Mouse (Mus musculus): ENCODE measurements around the gene Mau2. TPM values are rescaled to one million over a fixed set of nuclear protein-coding genes. Genes with fewer than 3 reads are reported as not detected.
A peak's percentile ranks its signal among the peaks of the same experiment; 100 is the strongest.
"Not testable (repeated sequence)": the region's sequence is repeated elsewhere in the genome, so short reads cannot be mapped to it uniquely, and the experiment has no call there.

The Mau2 gene
- polyA plus RNA-seq, 1 experiment from 2014 or later = 93.5 TPM

DNA sequence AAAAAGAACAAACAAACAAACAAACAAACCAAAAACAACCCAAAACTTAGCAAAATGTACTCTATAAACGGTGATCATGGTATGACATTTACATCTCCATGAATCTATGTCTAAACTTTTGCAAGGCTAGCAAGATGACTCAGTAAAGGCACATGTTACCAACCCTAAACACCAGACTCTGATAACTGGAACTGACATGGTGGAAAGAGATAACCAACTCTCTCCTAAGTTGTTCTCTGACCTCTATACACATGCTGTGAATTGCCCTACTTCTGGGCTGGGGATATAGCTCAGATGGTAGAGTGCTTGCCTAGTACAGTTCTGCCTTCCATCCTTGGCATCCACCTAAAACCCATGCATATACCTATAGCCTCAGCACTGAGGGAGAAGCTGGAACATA is 4.5 kb downstream of the Mau2 start:
- H3K36me3 ChIP-seq (ENCODE audit: control insufficient read depth, insufficient read depth) = no peaks in the 10 kb centered on the region
- no peaks in the 10 kb centered on the region for H3K9me3 ChIP-seq (ENCODE audit: control insufficient read depth, low read length)
- H3K4me1 ChIP-seq (replicated peaks; ENCODE audit: control insufficient read depth, insufficient read depth, low read length) = peaks cover 20% of the 10 kb centered on the region
- WGBS = 97% methylated on average over 1 of the region's 1 CpGs
- no peak for ATAC-seq
- H3K27me3 ChIP-seq (replicated peaks; ENCODE audit: control insufficient read depth, insufficient read depth, low read length) = no peaks in the 10 kb centered on the region
- no peak overlapping the region for H3K4me3 ChIP-seq (replicated peaks; ENCODE audit: low read length)
- H3K4me2 ChIP-seq (ENCODE audit: low read length) = no peak overlapping the region
- H3K27ac ChIP-seq (ENCODE audit: low read length) = no peak overlapping the region
- H3K9ac ChIP-seq (replicated peaks; ENCODE audit: low read depth, low read length) = no peak overlapping the region

DNA sequence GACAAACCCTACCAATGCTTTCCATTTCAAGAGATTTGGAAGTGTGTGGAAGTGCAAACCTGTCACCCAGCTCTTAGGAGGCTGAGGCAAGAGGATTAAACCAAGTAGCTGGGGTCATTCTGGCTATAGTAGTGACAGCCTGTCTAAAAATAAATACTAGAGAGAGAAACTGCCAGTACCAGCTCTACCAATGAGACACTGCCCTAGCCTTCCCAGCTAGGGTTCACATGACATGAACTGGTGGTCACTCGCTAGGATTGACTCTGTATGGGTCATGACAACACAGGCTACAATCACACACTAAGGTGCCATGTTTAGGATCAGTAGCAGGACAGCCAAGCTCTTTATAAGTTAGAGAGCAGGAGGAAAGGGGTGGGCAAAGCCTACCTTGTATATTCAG is 12.3 kb downstream of the Mau2 start:
- Histone ChIP-seq H3K36me3 (ENCODE audit: control insufficient read depth, insufficient read depth) (peaks cover 41% of the 10 kb centered on the region), H3K4me3 (replicated peaks; ENCODE audit: low read length) (no peak overlapping the region), H3K9me3 (ENCODE audit: control insufficient read depth, low read length) (no peaks in the 10 kb centered on the region), H3K4me1 (replicated peaks; ENCODE audit: control insufficient read depth, insufficient read depth, low read length) (no peaks in the 10 kb centered on the region), H3K27me3 (replicated peaks; ENCODE audit: control insufficient read depth, insufficient read depth, low read length) (no peaks in the 10 kb centered on the region), H3K4me2 (ENCODE audit: low read length) (no peak overlapping the region), H3K27ac (ENCODE audit: low read length) (no peak overlapping the region), H3K9ac (replicated peaks; ENCODE audit: low read depth, low read length) (no peak overlapping the region)
- 100% methylated on average over 1 of the region's 1 CpGs for WGBS
- ATAC-seq = no peak

DNA sequence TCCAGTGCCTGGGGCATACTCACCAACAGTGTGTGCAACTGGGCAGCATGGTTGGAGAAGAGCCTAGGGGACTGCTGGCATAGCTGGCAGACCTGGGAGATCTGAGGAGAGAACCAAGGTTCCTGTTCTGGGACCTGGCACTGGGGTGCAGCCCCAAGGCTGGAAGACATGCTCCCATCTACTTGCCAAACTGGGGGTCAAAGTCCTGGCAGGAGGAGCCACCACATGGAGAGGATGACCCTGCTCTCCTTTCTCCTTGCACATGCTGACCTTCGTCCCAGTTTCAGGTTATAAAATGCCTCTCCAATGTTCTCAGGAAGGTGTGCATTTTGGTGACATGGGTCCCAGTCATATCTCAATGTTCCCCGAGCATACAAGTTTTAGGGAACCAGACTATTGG is 16.4 kb downstream of the Mau2 start:
- Histone ChIP-seq H3K4me2 (ENCODE audit: low read length) (no peak overlapping the region), H3K27me3 (replicated peaks; ENCODE audit: control insufficient read depth, insufficient read depth, low read length) (no peaks in the 10 kb centered on the region), H3K4me3 (replicated peaks; ENCODE audit: low read length) (no peak overlapping the region), H3K9ac (replicated peaks; ENCODE audit: low read depth, low read length) (no peak overlapping the region), H3K36me3 (ENCODE audit: control insufficient read depth, insufficient read depth) (peaks cover 75% of the 10 kb centered on the region), H3K9me3 (ENCODE audit: control insufficient read depth, low read length) (no peaks in the 10 kb centered on the region), H3K4me1 (replicated peaks; ENCODE audit: control insufficient read depth, insufficient read depth, low read length) (no peaks in the 10 kb centered on the region), H3K27ac (ENCODE audit: low read length) (no peak overlapping the region)
- 85% methylated on average over 2 of the region's 2 CpGs for WGBS
- no peak for ATAC-seq

DNA sequence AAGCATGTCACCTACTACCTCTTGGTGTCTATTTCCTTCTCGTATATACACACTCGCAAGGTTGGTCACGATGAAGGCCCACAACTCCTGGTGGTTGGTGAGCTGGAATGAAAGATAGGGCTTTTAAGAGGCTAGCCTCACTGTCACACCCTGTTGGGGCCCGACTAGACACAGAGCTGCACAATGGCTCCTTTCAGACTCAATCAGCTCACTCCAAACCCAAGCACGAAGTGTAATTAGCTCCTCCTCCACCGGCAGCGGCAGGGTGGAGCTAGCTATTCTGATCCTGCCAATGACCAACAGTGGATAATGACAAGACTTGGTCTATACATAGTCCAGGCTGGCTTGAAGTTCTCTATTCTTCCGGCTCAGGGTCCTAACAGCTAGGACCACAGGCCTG is 18.9 kb downstream of the Mau2 start:
- Histone ChIP-seq H3K27me3 (replicated peaks; ENCODE audit: control insufficient read depth, insufficient read depth, low read length) (no peaks in the 10 kb centered on the region), H3K4me2 (ENCODE audit: low read length) (no peak overlapping the region), H3K4me3 (replicated peaks; ENCODE audit: low read length) (no peak overlapping the region), H3K36me3 (ENCODE audit: control insufficient read depth, insufficient read depth) (peaks cover 89% of the 10 kb centered on the region), H3K27ac (ENCODE audit: low read length) (no peak overlapping the region), H3K9ac (replicated peaks; ENCODE audit: low read depth, low read length) (no peak overlapping the region), H3K4me1 (replicated peaks; ENCODE audit: control insufficient read depth, insufficient read depth, low read length) (no peaks in the 10 kb centered on the region), H3K9me3 (ENCODE audit: control insufficient read depth, low read length) (no peaks in the 10 kb centered on the region)
- 48% methylated on average over 8 of the region's 8 CpGs for WGBS
- no peak for ATAC-seq

DNA sequence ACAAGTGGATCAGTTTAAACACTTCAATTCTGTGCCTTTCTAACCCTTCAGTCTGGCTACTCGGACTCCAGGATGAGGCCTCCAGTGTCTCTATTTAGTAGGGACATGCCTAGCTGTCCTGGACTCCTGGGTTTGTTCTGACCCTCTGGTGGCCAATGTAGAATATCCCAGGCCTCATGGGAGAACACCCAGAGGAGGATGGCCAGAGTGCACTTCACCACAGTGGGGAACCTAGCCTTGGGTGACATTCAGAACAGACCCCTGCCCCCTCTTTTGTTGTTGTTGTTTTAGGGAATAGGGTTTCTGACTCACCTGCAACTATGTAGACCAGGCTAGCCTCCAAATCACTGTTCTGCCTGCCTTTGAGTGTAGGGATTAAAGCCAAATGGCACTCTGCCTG is 27.5 kb downstream of the Mau2 start:
- WGBS = 71% methylated on average over 1 of the region's 1 CpGs

DNA sequence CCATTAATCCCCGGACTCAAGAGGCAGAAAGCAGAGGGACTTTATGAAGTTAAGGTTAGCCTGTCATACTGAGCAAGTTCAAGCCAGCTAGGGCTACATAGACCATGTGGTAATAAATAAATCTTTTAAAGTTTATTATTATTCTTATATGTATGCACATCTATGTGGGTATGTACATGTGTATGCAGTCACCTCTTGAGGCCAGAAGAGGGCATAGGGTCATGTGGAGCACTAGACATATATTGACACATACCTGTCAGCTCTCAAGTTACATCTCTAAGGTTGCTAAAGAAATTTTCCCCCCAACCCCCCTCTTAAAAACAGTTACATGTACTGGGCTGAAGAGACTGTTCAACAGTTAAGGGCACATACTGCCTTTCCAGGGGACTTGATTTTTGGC is 29.8 kb downstream of the Mau2 start:
- no peak overlapping the region for H3K4me3 ChIP-seq (replicated peaks; ENCODE audit: low read length)
- H3K9me3 ChIP-seq (ENCODE audit: control insufficient read depth, low read length) = no peaks in the 10 kb centered on the region
- H3K36me3 ChIP-seq (ENCODE audit: control insufficient read depth, insufficient read depth) = peaks cover 14% of the 10 kb centered on the region
- ATAC-seq = 0 out of 2 replicates have a peak, but pooled peaks have one; percentile 22
- H3K4me2 ChIP-seq (ENCODE audit: low read length) = no peak overlapping the region
- no peaks in the 10 kb centered on the region for H3K4me1 ChIP-seq (replicated peaks; ENCODE audit: control insufficient read depth, insufficient read depth, low read length)
- no peak overlapping the region for H3K27ac ChIP-seq (ENCODE audit: low read length)
- no peak overlapping the region for H3K9ac ChIP-seq (replicated peaks; ENCODE audit: low read depth, low read length)
- 88% methylated on average over 1 of the region's 1 CpGs for WGBS
- H3K27me3 ChIP-seq (replicated peaks; ENCODE audit: control insufficient read depth, insufficient read depth, low read length) = no peaks in the 10 kb centered on the region

More for the DNA sequence above, 27.5 kb downstream of the Mau2 start:
- Histone ChIP-seq H3K9me3 (ENCODE audit: control insufficient read depth, low read length) (no peaks in the 10 kb centered on the region), H3K27ac (ENCODE audit: low read length) (no peak overlapping the region), H3K4me2 (ENCODE audit: low read length) (no peak overlapping the region), H3K36me3 (ENCODE audit: control insufficient read depth, insufficient read depth) (peaks cover 29% of the 10 kb centered on the region), H3K4me3 (replicated peaks; ENCODE audit: low read length) (no peak overlapping the region), H3K9ac (replicated peaks; ENCODE audit: low read depth, low read length) (no peak overlapping the region), H3K4me1 (replicated peaks; ENCODE audit: control insufficient read depth, insufficient read depth, low read length) (no peaks in the 10 kb centered on the region), H3K27me3 (replicated peaks; ENCODE audit: control insufficient read depth, insufficient read depth, low read length) (no peaks in the 10 kb centered on the region)
- ATAC-seq = no peak

DNA sequence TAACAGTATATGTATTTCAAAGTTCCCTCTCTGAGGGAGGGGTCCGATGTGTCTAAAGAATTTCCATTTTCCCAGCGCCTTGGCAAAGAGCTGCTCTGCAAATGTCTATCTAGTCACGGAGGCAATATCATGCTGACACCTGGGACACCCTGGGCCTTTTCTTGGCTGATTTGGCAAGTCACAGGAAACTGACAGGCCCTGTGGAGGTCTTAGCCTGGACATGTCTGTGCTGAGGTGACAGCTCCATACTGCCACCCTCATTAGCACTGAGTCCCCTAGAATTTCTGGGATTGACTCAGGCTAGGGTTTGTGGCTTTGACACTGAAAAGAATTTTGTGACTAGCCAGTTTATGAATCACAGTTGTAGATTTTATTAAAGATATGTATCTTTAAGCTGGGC is 30.2 kb downstream of the Mau2 start:
- no peak overlapping the region for H3K9ac ChIP-seq (replicated peaks; ENCODE audit: low read depth, low read length)
- 78% methylated on average over 3 of the region's 3 CpGs for WGBS
- H3K4me1 ChIP-seq (replicated peaks; ENCODE audit: control insufficient read depth, insufficient read depth, low read length) = no peaks in the 10 kb centered on the region
- H3K27ac ChIP-seq (ENCODE audit: low read length) = no peak overlapping the region
- H3K4me2 ChIP-seq (ENCODE audit: low read length) = no peak overlapping the region
- no peak for ATAC-seq
- H3K9me3 ChIP-seq (ENCODE audit: control insufficient read depth, low read length) = no peaks in the 10 kb centered on the region
- H3K27me3 ChIP-seq (replicated peaks; ENCODE audit: control insufficient read depth, insufficient read depth, low read length) = no peaks in the 10 kb centered on the region
- no peak overlapping the region for H3K4me3 ChIP-seq (replicated peaks; ENCODE audit: low read length)
- H3K36me3 ChIP-seq (ENCODE audit: control insufficient read depth, insufficient read depth) = peaks cover 10% of the 10 kb centered on the region

DNA sequence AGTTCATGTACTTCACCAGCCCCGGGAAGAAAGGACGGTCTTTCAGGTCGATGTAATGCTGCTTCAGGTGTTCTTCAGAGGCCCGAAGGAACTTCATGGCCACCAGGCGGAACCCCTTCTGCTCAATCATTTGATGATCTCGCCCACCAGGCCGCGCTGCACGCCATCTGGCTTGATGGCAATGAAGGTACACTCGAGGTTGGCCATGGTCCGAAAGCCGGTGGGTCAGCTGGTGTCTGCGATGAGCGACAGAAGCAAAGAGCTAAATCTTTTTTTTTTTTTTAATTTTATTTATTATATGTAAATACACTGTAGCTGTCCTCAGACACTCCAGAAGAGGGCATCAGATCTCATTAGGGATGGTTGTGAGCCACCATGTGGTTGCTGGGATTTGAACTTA is 31.7 kb downstream of the Mau2 start:
- not testable (repeated sequence) for H3K9ac ChIP-seq (replicated peaks; ENCODE audit: low read depth, low read length); H3K27me3 ChIP-seq (replicated peaks; ENCODE audit: control insufficient read depth, insufficient read depth, low read length); H3K4me2 ChIP-seq (ENCODE audit: low read length); H3K27ac ChIP-seq (ENCODE audit: low read length); H3K4me1 ChIP-seq (replicated peaks; ENCODE audit: control insufficient read depth, insufficient read depth, low read length); H3K9me3 ChIP-seq (ENCODE audit: control insufficient read depth, low read length); H3K4me3 ChIP-seq (replicated peaks; ENCODE audit: low read length); ATAC-seq; H3K36me3 ChIP-seq (ENCODE audit: control insufficient read depth, insufficient read depth)
- 92% methylated on average over 14 of the region's 14 CpGs for WGBS

DNA sequence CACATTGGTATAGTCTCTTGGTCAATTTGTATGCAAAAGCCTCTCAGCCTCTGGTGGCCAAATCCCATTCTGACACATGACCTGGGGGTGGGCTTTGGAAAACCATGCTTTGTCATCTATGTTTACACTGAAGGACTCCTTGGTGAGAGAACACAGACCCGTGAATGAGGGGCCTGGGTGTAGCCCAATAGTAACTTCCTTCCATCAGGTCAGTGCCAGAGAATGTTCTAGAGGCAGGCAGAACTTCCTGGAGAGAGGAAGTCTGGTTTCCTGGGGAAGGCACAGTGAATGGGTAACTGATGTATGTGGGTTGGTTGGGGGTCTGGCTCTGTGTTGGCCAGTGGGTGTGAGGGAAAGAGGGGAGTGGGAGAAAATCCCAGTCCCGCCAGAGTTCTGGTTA is 37.4 kb downstream of the Mau2 start:
- no peak for ATAC-seq
- H3K9ac ChIP-seq (replicated peaks; ENCODE audit: low read depth, low read length) = no peak overlapping the region
- H3K4me1 ChIP-seq (replicated peaks; ENCODE audit: control insufficient read depth, insufficient read depth, low read length) = no peaks in the 10 kb centered on the region
- no peak overlapping the region for H3K27ac ChIP-seq (ENCODE audit: low read length)
- H3K4me2 ChIP-seq (ENCODE audit: low read length) = no peak overlapping the region
- H3K9me3 ChIP-seq (ENCODE audit: control insufficient read depth, low read length) = no peaks in the 10 kb centered on the region
- H3K36me3 ChIP-seq (ENCODE audit: control insufficient read depth, insufficient read depth) = no peaks in the 10 kb centered on the region
- H3K4me3 ChIP-seq (replicated peaks; ENCODE audit: low read length) = no peak overlapping the region
- no peaks in the 10 kb centered on the region for H3K27me3 ChIP-seq (replicated peaks; ENCODE audit: control insufficient read depth, insufficient read depth, low read length)
- 53% methylated on average over 2 of the region's 2 CpGs for WGBS

DNA sequence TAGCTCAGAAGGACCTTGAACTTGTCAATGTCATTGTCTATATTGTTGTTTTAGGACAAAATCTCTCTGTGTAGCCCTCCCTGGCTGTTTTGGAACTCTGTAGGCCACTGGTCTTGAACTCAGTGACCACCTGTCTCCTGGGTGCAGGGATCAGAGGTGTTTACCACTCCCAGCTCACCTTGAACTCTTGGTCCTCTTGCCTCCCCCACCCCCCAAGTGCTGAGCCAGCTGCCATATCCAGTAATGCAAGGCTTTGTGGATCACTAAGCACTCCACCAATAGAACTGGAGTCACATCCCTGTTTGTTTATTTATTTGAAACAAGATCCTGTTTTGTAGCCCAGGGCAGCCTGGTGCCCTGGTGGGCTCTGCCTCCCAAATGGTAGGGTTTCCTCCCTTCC is 38.2 kb downstream of the Mau2 start:
- no peak overlapping the region for H3K9ac ChIP-seq (replicated peaks; ENCODE audit: low read depth, low read length)
- no peak for ATAC-seq

More for the DNA sequence above, 38.2 kb downstream of the Mau2 start:
- Histone ChIP-seq H3K27me3 (replicated peaks; ENCODE audit: control insufficient read depth, insufficient read depth, low read length) (no peaks in the 10 kb centered on the region), H3K4me3 (replicated peaks; ENCODE audit: low read length) (no peak overlapping the region), H3K9me3 (ENCODE audit: control insufficient read depth, low read length) (no peaks in the 10 kb centered on the region), H3K4me1 (replicated peaks; ENCODE audit: control insufficient read depth, insufficient read depth, low read length) (no peaks in the 10 kb centered on the region), H3K4me2 (ENCODE audit: low read length) (no peak overlapping the region), H3K27ac (ENCODE audit: low read length) (no peak overlapping the region), H3K36me3 (ENCODE audit: control insufficient read depth, insufficient read depth) (no peaks in the 10 kb centered on the region)
